Mouse (Mus musculus) MEL (cell line): ENCODE measurements at regions not wholly inside any gene's neighbourhood (a gene's known extent, or its start where the extent isn't known, plus 50 kb on each side); places are given as distances from the start of the nearest gene placed in this dataset.

Experiments used
- CTCF ChIP-seq, 3 experiments: IDR thresholded peaks in 2 of 3; conservative IDR thresholded peaks in 1 of 3; 2 replicates each; pipeline ENCODE4 v1.5.1; 2011 to 2012; ENCODE audit warnings: low read length in 3 of 3, low read depth in 2 of 3, mild to moderate bottlenecking in 2 of 3, improper control_type of control experiment in 1 of 3, inconsistent platforms in 1 of 3, mixed read lengths in 1 of 3, moderate library complexity in 1 of 3; ENCODE audit not compliant: control insufficient read depth in 1 of 3, insufficient read depth in 1 of 3, poor library complexity in 1 of 3, severe bottlenecking in 1 of 3
- ELF1 ChIP-seq: IDR thresholded peaks from 2 replicates; pipeline ENCODE4 v1.6.1; 2014; ENCODE audit warnings: low read depth, mild to moderate bottlenecking, inconsistent platforms, low read length, improper control_type of control experiment, moderate library complexity
- EP300 ChIP-seq, 2 experiments: IDR thresholded peaks; 2 replicates each; pipeline ENCODE4 v1.6.1; 2011; ENCODE audit warnings: improper control_type of control experiment in 2 of 2, low read length in 2 of 2, low read depth in 1 of 2, mild to moderate bottlenecking in 1 of 2
- KAT2A ChIP-seq: conservative IDR thresholded peaks from 2 replicates; pipeline ENCODE4 v1.6.1; 2012; ENCODE audit warnings: low read depth, low read length, improper control_type of control experiment, inconsistent platforms
- MXI1 ChIP-seq: IDR thresholded peaks from 2 replicates; pipeline ENCODE4 v1.6.1; 2011; ENCODE audit warnings: mild to moderate bottlenecking, low read depth, low read length, improper control_type of control experiment
- POLR2A ChIP-seq, 2 experiments: IDR thresholded peaks; 2 replicates each; pipeline ENCODE4 v1.6.1; 2011 to 2012; ENCODE audit warnings: low read length in 2 of 2, mild to moderate bottlenecking in 2 of 2, control low read depth in 1 of 2, improper control_type of control experiment in 1 of 2, low read depth in 1 of 2, moderate library complexity in 1 of 2; ENCODE audit not compliant: control insufficient read depth in 1 of 2, insufficient read depth in 1 of 2, poor library complexity in 1 of 2
- POLR2AphosphoS2 ChIP-seq: IDR thresholded peaks from 2 replicates; pipeline ENCODE4 v1.6.1; 2011; ENCODE audit warnings: low read length, improper control_type of control experiment
- TBP ChIP-seq: IDR thresholded peaks from 2 replicates; pipeline ENCODE4 v1.8.0; 2011; ENCODE audit warnings: low read depth, low read length, improper control_type of control experiment

- TF ChIP-seq CTCF (IDR thresholded peaks at IDR 0.05 in 2 of 3, conservative IDR thresholded peaks at IDR 0.05 in 1 of 3; ENCODE audit: control insufficient read depth in 1 of 3, insufficient read depth in 1 of 3, low read depth in 2 of 3, low read length in 3 of 3, poor library complexity in 1 of 3, severe bottlenecking in 1 of 3) (no peak), KAT2A (no peak), POLR2AphosphoS2 (no peak), MXI1 (no peak), EP300 (IDR thresholded peaks at IDR 0.05; ENCODE audit: low read depth in 1 of 2, low read length in 2 of 2) (no peak), TBP (no peak), ELF1 (no peak), POLR2A (IDR thresholded peaks at IDR 0.05; ENCODE audit: control insufficient read depth in 1 of 2, insufficient read depth in 1 of 2, low read depth in 1 of 2, low read length in 2 of 2, poor library complexity in 1 of 2) (no peak)
These were observed 904.2 kb upstream of the Car8 start for GRCm38 (mm10) chr4:9143087-9143486.
